Mouse (Mus musculus) neural tube, embryonic 11.5 days (tissue): ENCODE results near the gene Cpxm1. TPM values are rescaled to one million over a fixed set of nuclear protein-coding genes. Genes with fewer than 3 reads are reported as not detected.
A peak's percentile ranks its signal among the peaks of the same experiment; 100 is the strongest.

Source experiments
- ATAC-seq: fragments of 200-750 bp; cut with Nextera tagmentation; 2 replicates; pipeline ENCODE4 v1.8.0; 2017; ENCODE audit warnings: moderate number of reproducible peaks, mild to moderate bottlenecking, moderate TSS enrichment, moderate library complexity; ENCODE audit not compliant: insufficient read depth, low FRiP score, low TSS enrichment
- DNase-seq: peaks from one replicate; pipeline ENCODE4 v3.0.0-alpha.2; 2015; ENCODE audit warnings: low spot score
- H3K27ac ChIP-seq: fragments of 300-500 bp; sonication (generic); 2 replicates; pipeline ENCODE4 v1.5.1; 2014; ENCODE audit warnings: low read depth, mild to moderate bottlenecking, low read length
- H3K27me3 ChIP-seq: fragments of 300-500 bp; sonication (generic); 2 replicates; pipeline ENCODE4 v1.6.1; 2014; ENCODE audit warnings: mild to moderate bottlenecking, low read length, mixed read lengths; ENCODE audit not compliant: control insufficient read depth, insufficient read depth
- H3K36me3 ChIP-seq: fragments of 300-500 bp; sonication (generic); 2 replicates; pipeline ENCODE4 v1.6.1; 2014; ENCODE audit warnings: mild to moderate bottlenecking, low read length, moderate library complexity, mixed read lengths; ENCODE audit not compliant: control insufficient read depth, insufficient read depth
- H3K4me1 ChIP-seq: fragments of 300-500 bp; sonication (generic); 2 replicates; pipeline ENCODE4 v1.6.1; 2014; ENCODE audit warnings: low read length, mixed read lengths; ENCODE audit not compliant: control insufficient read depth, insufficient read depth
- H3K4me2 ChIP-seq: fragments of 300-500 bp; sonication (generic); 2 replicates; pipeline ENCODE4 v1.6.1; 2014; ENCODE audit warnings: low read depth, mild to moderate bottlenecking, moderate library complexity
- H3K4me3 ChIP-seq: fragments of 300-500 bp; sonication (generic); 2 replicates; pipeline ENCODE4 v1.5.1; 2014; ENCODE audit warnings: low read depth, low read length
- H3K9ac ChIP-seq: fragments of 300-500 bp; sonication (generic); 2 replicates; pipeline ENCODE4 v1.6.1; 2014; ENCODE audit warnings: mild to moderate bottlenecking, low read length
- H3K9me3 ChIP-seq: fragments of 300-500 bp; sonication (generic); 2 replicates; pipeline ENCODE4 v1.6.1; 2016; ENCODE audit warnings: low read length; ENCODE audit not compliant: control insufficient read depth
- WGBS: fragments of 180-500 bp; shearing (Covaris S2); extraction: QIAGEN DNeasy Blood & Tissue Kit; methylation state at CpG from one replicate; pipeline ENCODE4 v1.1.7; 2014; 5-methylcytosine and 5-hydroxymethylcytosine counted together
- polyA plus RNA-seq: library from polyadenylated mRNA; unstranded; fragments of >200 nt; fragmentation: Nextera tagmentation; extraction: Ambion mirVana; gene quantifications from 2 replicates; pipeline ENCODE4 v1.2.1, GENCODE M21; 2014

The Cpxm1 gene
- polyA plus RNA-seq, 1 experiment from 2014 or later: 32.3 TPM

- Histone ChIP-seq H3K9ac (no peak overlapping the region), H3K9me3 (no peaks in the 10 kb centered on the region), H3K27me3 (no peaks in the 10 kb centered on the region), H3K36me3 (no peaks in the 10 kb centered on the region), H3K4me2 (no peak overlapping the region), H3K4me1 (no peaks in the 10 kb centered on the region), H3K27ac (no peak overlapping the region), H3K4me3 (no peak overlapping the region)
- no peak for ATAC-seq
- peak; percentile 43 for DNase-seq
- WGBS: 28% methylated on average over 6 of the region's 6 CpGs
Measured at GRCm38 (mm10) chr2:130408194-130408593, 10.8 kb upstream of the Cpxm1 start.

GRCm38 (mm10) chr2:130406178-130406577 lies 8.8 kb upstream of the Cpxm1 start, which contains the start of gene Tmem239:
Gene Tmem239, plus strand, starts transcription at chr2:130406478.
- Histone ChIP-seq H3K27me3 (no peaks in the 10 kb centered on the region), H3K36me3 (no peaks in the 10 kb centered on the region), H3K4me2 (no peak within 1 kb of the TSS), H3K9me3 (no peaks in the 10 kb centered on the region), H3K9ac (no peak within 1 kb of the TSS), H3K27ac (no peak within 1 kb of the TSS), H3K4me3 (no peak within 1 kb of the TSS), H3K4me1 (no peaks in the 10 kb centered on the region)
- ATAC-seq: no peak
- 69% methylated on average over 2 of the region's 2 CpGs for WGBS
- no peak for DNase-seq

GRCm38 (mm10) chr2:130404939-130405338 lies 7.6 kb upstream of the Cpxm1 start, which contains the start of the genes Gm28372 and 1700020A23Rik:
Gene Gm28372, plus strand, starts transcription at chr2:130405239.
Gene 1700020A23Rik, plus strand, starts transcription at chr2:130405259.
- no peaks in the 10 kb centered on the region for H3K4me1 ChIP-seq
- H3K27me3 ChIP-seq: no peaks in the 10 kb centered on the region
- ATAC-seq (no peak), DNase-seq (no peak)
- H3K4me3 ChIP-seq: no peak within 1 kb of the TSS
- 93% methylated on average over 1 of the region's 1 CpGs for WGBS
- H3K27ac ChIP-seq: no peak within 1 kb of the TSS
- no peak within 1 kb of the TSS for H3K4me2 ChIP-seq
- H3K9me3 ChIP-seq: no peaks in the 10 kb centered on the region
- H3K9ac ChIP-seq: no peak within 1 kb of the TSS
- H3K36me3 ChIP-seq: no peaks in the 10 kb centered on the region

GRCm38 (mm10) chr2:130401891-130402290 lies 4.5 kb upstream of the Cpxm1 start:
- no peaks in the 10 kb centered on the region for H3K27me3 ChIP-seq
- H3K9ac ChIP-seq: no peak overlapping the region
- H3K4me3 ChIP-seq: no peak overlapping the region
- WGBS: 88% methylated on average over 4 of the region's 4 CpGs
- peaks cover 5% of the 10 kb centered on the region for H3K4me1 ChIP-seq
- no peak for ATAC-seq
- DNase-seq: no peak
- no peaks in the 10 kb centered on the region for H3K9me3 ChIP-seq
- H3K27ac ChIP-seq: no peak overlapping the region
- H3K4me2 ChIP-seq: no peak overlapping the region
- no peaks in the 10 kb centered on the region for H3K36me3 ChIP-seq

GRCm38 (mm10) chr2:130400046-130400445 lies 2.7 kb upstream of the Cpxm1 start:
- Histone ChIP-seq H3K4me1 (peaks cover 7% of the 10 kb centered on the region), H3K4me2 (no peak overlapping the region), H3K4me3 (no peak overlapping the region), H3K36me3 (no peaks in the 10 kb centered on the region), H3K27ac (no peak overlapping the region), H3K9ac (no peak overlapping the region), H3K27me3 (no peaks in the 10 kb centered on the region), H3K9me3 (no peaks in the 10 kb centered on the region)
- no peak for DNase-seq
- no peak for ATAC-seq
- WGBS: 96% methylated on average over 1 of the region's 1 CpGs

GRCm38 (mm10) chr2:130398091-130398490 lies 717 bp upstream of the Cpxm1 start:
- WGBS: 12% methylated on average over 13 of the region's 14 CpGs
- H3K4me3 ChIP-seq: peak overlapping the region; percentile 42; the same call in 1 of the 2 replicates
- H3K27me3 ChIP-seq: no peaks in the 10 kb centered on the region
- no peak overlapping the region; the same call in 1 of the 2 replicates for H3K9ac ChIP-seq
- no peak for DNase-seq
- peak overlapping the region; percentile 59 for H3K4me2 ChIP-seq
- H3K4me1 ChIP-seq: peaks cover 7% of the 10 kb centered on the region
- H3K9me3 ChIP-seq: no peaks in the 10 kb centered on the region
- no peak overlapping the region for H3K27ac ChIP-seq
- no peaks in the 10 kb centered on the region; the same call in 1 of the 2 replicates for H3K36me3 ChIP-seq
- ATAC-seq: no peak

GRCm38 (mm10) chr2:130395696-130396095 lies 1.7 kb downstream of the Cpxm1 start:
- H3K36me3 ChIP-seq: peaks cover 2% of the 10 kb centered on the region
- H3K27ac ChIP-seq: no peak overlapping the region
- H3K4me3 ChIP-seq: no peak overlapping the region
- no peak for DNase-seq
- no peaks in the 10 kb centered on the region for H3K27me3 ChIP-seq
- no peaks in the 10 kb centered on the region for H3K9me3 ChIP-seq
- H3K4me1 ChIP-seq: peaks cover 7% of the 10 kb centered on the region
- H3K4me2 ChIP-seq: no peak overlapping the region
- WGBS: 93% methylated on average over 11 of the region's 11 CpGs
- H3K9ac ChIP-seq: no peak overlapping the region
- no peak for ATAC-seq

GRCm38 (mm10) chr2:130392836-130393235 lies 4.5 kb downstream of the Cpxm1 start:
- Histone ChIP-seq H3K4me2 (no peak overlapping the region), H3K27ac (no peak overlapping the region), H3K4me1 (peaks cover 6% of the 10 kb centered on the region), H3K27me3 (no peaks in the 10 kb centered on the region), H3K9ac (no peak overlapping the region), H3K36me3 (peaks cover 2% of the 10 kb centered on the region), H3K4me3 (no peak overlapping the region), H3K9me3 (no peaks in the 10 kb centered on the region)
- 86% methylated on average over 3 of the region's 3 CpGs for WGBS
- DNase-seq (no peak), ATAC-seq (no peak)

- no peaks in the 10 kb centered on the region for H3K27me3 ChIP-seq
- no peak overlapping the region for H3K4me3 ChIP-seq
- no peaks in the 10 kb centered on the region for H3K9me3 ChIP-seq
- no peaks in the 10 kb centered on the region for H3K4me1 ChIP-seq
- H3K27ac ChIP-seq: no peak overlapping the region
- no peak overlapping the region for H3K9ac ChIP-seq
- peaks cover 2% of the 10 kb centered on the region for H3K36me3 ChIP-seq
- ATAC-seq: no peak
- H3K4me2 ChIP-seq: no peak overlapping the region
- no peak for DNase-seq
- 88% methylated on average over 11 of the region's 11 CpGs for WGBS
Measured at GRCm38 (mm10) chr2:130390993-130391625, 6.3 kb downstream of the Cpxm1 start.
